Mouse (Mus musculus) retina, embryonic 14.5 days (tissue): ENCODE measurements around the gene 7420426K07Rik.

Experiments
- DNase-seq: peaks from one replicate; pipeline ENCODE4 v3.0.0-alpha.2; 2015; ENCODE audit warnings: low spot score

The 7420426K07Rik gene

GRCm38 (mm10) chr9:98902819-98903218 is at the start of gene 7420426K07Rik:
Gene 7420426K07Rik, plus strand, starts transcription at chr9:98903119.
- DNase-seq: no peak

- no peak for DNase-seq
Observed at GRCm38 (mm10) chr9:98856210-98856609, 46.7 kb upstream of the 7420426K07Rik start, which contains the start of gene Prr23a2. Gene Prr23a2, plus strand, starts transcription at chr9:98856494.

- DNase-seq: peak; percentile 8
Observed at GRCm38 (mm10) chr9:98863463-98863862, 39.5 kb upstream of the 7420426K07Rik start.

GRCm38 (mm10) chr9:98864571-98864970 is 38.3 kb upstream of the 7420426K07Rik start, which contains the start of gene Prr23a3:
Gene Prr23a3, plus strand, starts transcription at chr9:98864767.
- DNase-seq: no peak

GRCm38 (mm10) chr9:98901486-98901885 is 1.4 kb upstream of the 7420426K07Rik start:
- no peak for DNase-seq

- no peak for DNase-seq
Observed at GRCm38 (mm10) chr9:98920629-98921523, 18.0 kb downstream of the 7420426K07Rik start.

- DNase-seq: no peak
Observed at GRCm38 (mm10) chr9:98923119-98923518, 20.2 kb downstream of the 7420426K07Rik start.

GRCm38 (mm10) chr9:98924183-98924582 is 21.3 kb downstream of the 7420426K07Rik start:
- DNase-seq: no peak

- no peak for DNase-seq
Observed at GRCm38 (mm10) chr9:98929496-98929895, 26.6 kb downstream of the 7420426K07Rik start.

- DNase-seq: no peak
Observed at GRCm38 (mm10) chr9:98932931-98933330, 30.0 kb downstream of the 7420426K07Rik start.

GRCm38 (mm10) chr9:98935190-98935909 is 32.4 kb downstream of the 7420426K07Rik start:
- DNase-seq: no peak

- peak; percentile 48 for DNase-seq
Observed at GRCm38 (mm10) chr9:98939290-98939689, 36.4 kb downstream of the 7420426K07Rik start.

GRCm38 (mm10) chr9:98952171-98953050 is 49.5 kb downstream of the 7420426K07Rik start:
- DNase-seq: peak; percentile 60

GRCm38 (mm10) chr9:98953291-98953690 is 50.4 kb downstream of the 7420426K07Rik start:
- DNase-seq: no peak

- no peak for DNase-seq
Observed at GRCm38 (mm10) chr9:98953830-98954229, 50.9 kb downstream of the 7420426K07Rik start.
